Mouse (Mus musculus) midbrain, embryonic 14.5 days (tissue): ENCODE measurements at regions not wholly inside any gene's neighbourhood (a gene's known extent, or its start where the extent isn't known, plus 50 kb on each side); places are given as distances from the start of the nearest gene placed in this dataset.
A peak's percentile ranks its signal among the peaks of the same experiment; 100 is the strongest.

Experiments used
- ATAC-seq: fragments of 200-750 bp; cut with Nextera tagmentation; 2 replicates; pipeline ENCODE4 v1.8.0; 2017; ENCODE audit warnings: moderate number of reproducible peaks, moderate library complexity; ENCODE audit not compliant: low FRiP score, low TSS enrichment
- DNase-seq: peaks from one replicate; pipeline ENCODE4 v3.0.0-alpha.2; 2015
- H3K27ac ChIP-seq: fragments of 300-500 bp; sonication (generic); replicated peaks from 2 replicates; pipeline ENCODE4 v1.5.1; 2014; ENCODE audit warnings: mild to moderate bottlenecking, low read depth, low read length, moderate library complexity
- H3K27me3 ChIP-seq: fragments of 300-500 bp; sonication (generic); 2 replicates; pipeline ENCODE4 v1.6.1; 2014; ENCODE audit warnings: low read length, control low read depth, mixed read lengths; ENCODE audit not compliant: control insufficient read depth, insufficient read depth
- H3K36me3 ChIP-seq: fragments of 300-500 bp; sonication (generic); 2 replicates; pipeline ENCODE4 v1.6.1; 2014; ENCODE audit warnings: low read length, control low read depth; ENCODE audit not compliant: control insufficient read depth, insufficient read depth
- H3K4me1 ChIP-seq: fragments of 300-500 bp; sonication (generic); 2 replicates; pipeline ENCODE4 v1.6.1; 2014; ENCODE audit warnings: mild to moderate bottlenecking, antibody characterized with exemption, low read length, control low read depth; ENCODE audit not compliant: control insufficient read depth, insufficient read depth
- H3K4me2 ChIP-seq: fragments of 300-500 bp; sonication (generic); 2 replicates; pipeline ENCODE4 v1.6.1; 2014; ENCODE audit warnings: mild to moderate bottlenecking, low read length, moderate library complexity
- H3K4me3 ChIP-seq: fragments of 300-500 bp; sonication (generic); replicated peaks from 2 replicates; pipeline ENCODE4 v1.5.1; 2014; ENCODE audit warnings: low read depth, low read length
- H3K9ac ChIP-seq: fragments of 300-500 bp; sonication (generic); replicated peaks from 2 replicates; pipeline ENCODE4 v1.6.1; 2014; ENCODE audit warnings: mild to moderate bottlenecking, low read length, moderate library complexity
- H3K9me3 ChIP-seq: fragments of 300-500 bp; sonication (generic); 2 replicates; pipeline ENCODE4 v1.6.1; 2016; ENCODE audit warnings: low read length, control low read depth, mixed read lengths; ENCODE audit not compliant: control insufficient read depth
- WGBS: fragments of 180-500 bp; shearing (Covaris S2); extraction: QIAGEN DNeasy Blood & Tissue Kit; methylation state at CpG from one replicate; pipeline ENCODE4 v1.1.7; 2014; 5-methylcytosine and 5-hydroxymethylcytosine counted together

- ATAC-seq (no peak), DNase-seq (no peak)
- H3K4me3 ChIP-seq: no peak overlapping the region
- no peak overlapping the region for H3K27ac ChIP-seq
- H3K9me3 ChIP-seq: no peaks in the 10 kb centered on the region
- no peak overlapping the region for H3K4me2 ChIP-seq
- WGBS: 85% methylated on average over 4 of the region's 4 CpGs
- H3K9ac ChIP-seq: no peak overlapping the region
- H3K36me3 ChIP-seq: no peaks in the 10 kb centered on the region
- H3K27me3 ChIP-seq: no peaks in the 10 kb centered on the region
- no peaks in the 10 kb centered on the region for H3K4me1 ChIP-seq
These were observed 122.2 kb downstream of the Ppp1r3a start for GRCm38 (mm10) chr6:14632837-14633236.

- 54% methylated on average over 2 of the region's 2 CpGs for WGBS
These were observed 123.2 kb downstream of the Ppp1r3a start for GRCm38 (mm10) chr6:14631719-14632445.

GRCm38 (mm10) chr6:14616629-14617028 lies 138.4 kb downstream of the Ppp1r3a start:
- Histone ChIP-seq H3K4me3 (no peak overlapping the region), H3K27me3 (no peaks in the 10 kb centered on the region), H3K9ac (no peak overlapping the region), H3K27ac (no peak overlapping the region), H3K4me2 (no peak overlapping the region), H3K9me3 (no peaks in the 10 kb centered on the region), H3K4me1 (no peaks in the 10 kb centered on the region), H3K36me3 (no peaks in the 10 kb centered on the region)
- DNase-seq (no peak), ATAC-seq (no peak)
- 79% methylated on average over 3 of the region's 3 CpGs for WGBS

More at GRCm38 (mm10) chr6:14631719-14632445, 123.2 kb downstream of the Ppp1r3a start:
- Histone ChIP-seq H3K27me3 (no peaks in the 10 kb centered on the region), H3K9me3 (no peaks in the 10 kb centered on the region), H3K4me1 (no peaks in the 10 kb centered on the region), H3K27ac (no peak overlapping the region), H3K9ac (no peak overlapping the region), H3K4me2 (no peak overlapping the region), H3K4me3 (no peak overlapping the region), H3K36me3 (no peaks in the 10 kb centered on the region)
- ATAC-seq: no peak
- no peak for DNase-seq

- DNase-seq: no peak
- no peaks in the 10 kb centered on the region for H3K27me3 ChIP-seq
These were observed 147.0 kb downstream of the Ppp1r3a start for GRCm38 (mm10) chr6:14608076-14608475.

GRCm38 (mm10) chr6:14600543-14601249 lies 154.4 kb downstream of the Ppp1r3a start:
- H3K4me3 ChIP-seq: no peak overlapping the region
- H3K4me1 ChIP-seq: peaks cover 4% of the 10 kb centered on the region
- H3K4me2 ChIP-seq: peak overlapping the region; percentile 20; the same call in 1 of the 2 replicates
- 48% methylated on average over 13 of the region's 13 CpGs for whole genome bisulfite sequencing
- peak; percentile 88 for ATAC-seq
- no peak overlapping the region for H3K9ac ChIP-seq
- H3K36me3 ChIP-seq: no peaks in the 10 kb centered on the region
- peak; percentile 61 for DNase-seq
- no peaks in the 10 kb centered on the region for H3K27me3 ChIP-seq
- no peak overlapping the region for H3K27ac ChIP-seq
- no peaks in the 10 kb centered on the region for H3K9me3 ChIP-seq

More at GRCm38 (mm10) chr6:14608076-14608475, 147.0 kb downstream of the Ppp1r3a start:
- ATAC-seq: no peak
- Histone ChIP-seq H3K36me3 (no peaks in the 10 kb centered on the region), H3K9ac (no peak overlapping the region), H3K27ac (no peak overlapping the region), H3K4me2 (no peak overlapping the region), H3K9me3 (no peaks in the 10 kb centered on the region), H3K4me1 (no peaks in the 10 kb centered on the region), H3K4me3 (no peak overlapping the region)

- Histone ChIP-seq H3K4me2 (no peak overlapping the region), H3K9me3 (no peaks in the 10 kb centered on the region), H3K36me3 (no peaks in the 10 kb centered on the region), H3K4me1 (peaks cover 4% of the 10 kb centered on the region), H3K27ac (no peak overlapping the region), H3K4me3 (no peak overlapping the region), H3K9ac (no peak overlapping the region), H3K27me3 (no peaks in the 10 kb centered on the region)
- no peak for ATAC-seq
- WGBS: 92% methylated on average over 4 of the region's 4 CpGs
- no peak for DNase-seq
These were observed 158.1 kb downstream of the Ppp1r3a start for GRCm38 (mm10) chr6:14596880-14597466.

GRCm38 (mm10) chr6:14585827-14586226 lies 169.2 kb downstream of the Ppp1r3a start:
- peak; percentile 76; the same call in 1 of the 2 replicates for ATAC-seq

GRCm38 (mm10) chr6:14583829-14584228 lies 171.2 kb downstream of the Ppp1r3a start:
- H3K27ac ChIP-seq: no peak overlapping the region
- no peak overlapping the region for H3K9ac ChIP-seq
- no peaks in the 10 kb centered on the region for H3K4me1 ChIP-seq
- H3K27me3 ChIP-seq: no peaks in the 10 kb centered on the region
- H3K36me3 ChIP-seq: no peaks in the 10 kb centered on the region
- no peak overlapping the region for H3K4me2 ChIP-seq
- DNase-seq: no peak
- no peak for ATAC-seq
- no peaks in the 10 kb centered on the region for H3K9me3 ChIP-seq
- 67% methylated on average over 1 of the region's 1 CpGs for WGBS
- no peak overlapping the region for H3K4me3 ChIP-seq

More at GRCm38 (mm10) chr6:14585827-14586226, 169.2 kb downstream of the Ppp1r3a start:
- no peak overlapping the region for H3K9ac ChIP-seq
- no peaks in the 10 kb centered on the region for H3K36me3 ChIP-seq
- peak; percentile 80 for DNase-seq
- H3K9me3 ChIP-seq: no peaks in the 10 kb centered on the region
- H3K4me1 ChIP-seq: no peaks in the 10 kb centered on the region
- no peak overlapping the region for H3K27ac ChIP-seq
- H3K4me2 ChIP-seq: no peak overlapping the region
- no peaks in the 10 kb centered on the region for H3K27me3 ChIP-seq
- WGBS: 34% methylated on average over 1 of the region's 1 CpGs
- no peak overlapping the region for H3K4me3 ChIP-seq
